Mouse (Mus musculus): Measurements from ENCODE around the gene B230217C12Rik. TPM values are rescaled to one million over a fixed set of nuclear protein-coding genes. Genes with fewer than 3 reads are reported as not detected.

The B230217C12Rik gene
- 38.2 and 40.7 TPM in 2 replicates for polyA plus RNA-seq (2015; fragmentation: Nextera tagmentation; extraction: Ambion mirVana)

DNA sequence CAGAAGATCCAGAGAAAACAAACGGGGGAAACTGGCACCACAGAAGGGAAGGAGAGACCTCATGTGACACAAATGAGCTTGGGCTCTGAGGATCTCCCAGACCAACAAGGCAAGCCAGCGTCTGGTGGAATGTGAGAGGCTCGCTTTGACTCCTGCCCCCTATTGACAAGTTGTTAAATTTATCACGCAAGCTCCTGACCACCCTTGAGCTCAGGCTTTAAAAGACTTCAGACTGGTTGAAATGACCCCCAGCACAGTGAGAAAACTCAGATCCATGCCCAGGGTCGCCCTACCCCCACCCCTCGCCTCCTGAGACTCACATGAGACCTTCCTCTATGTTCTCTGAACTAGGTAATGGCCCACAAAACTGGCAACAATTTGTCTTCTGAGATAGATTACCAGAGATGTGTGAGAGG, at the start of gene B230217C12Rik:
B230217C12Rik (plus strand) TSS at position 242 of the 416 bp plus-strand sequence.
- 0% methylated on average over 6 of the region's 6 CpGs for whole genome bisulfite sequencing

GRCm38 (mm10) chr11:97793165-97793564, 47.4 kb upstream of the B230217C12Rik start:
- Histone ChIP-seq H3K9me3 (ENCODE audit: control insufficient read depth, low read length) (no peaks in the 10 kb centered on the region), H3K36me3 (ENCODE audit: control insufficient read depth, insufficient read depth, low read length) (no peaks in the 10 kb centered on the region), H3K27me3 (replicated peaks; ENCODE audit: control insufficient read depth, insufficient read depth, low read length) (no peaks in the 10 kb centered on the region), H3K27ac (ENCODE audit: low read depth, low read length) (no peak overlapping the region), H3K4me2 (ENCODE audit: low read length) (no peak overlapping the region), H3K4me1 (ENCODE audit: control insufficient read depth, insufficient read depth, low read depth, low read length) (no peaks in the 10 kb centered on the region), H3K4me3 (ENCODE audit: low read length) (no peak overlapping the region), H3K9ac (ENCODE audit: low read depth, low read length) (no peak overlapping the region)
- 6% methylated on average over 2 of the region's 2 CpGs for WGBS
- ATAC-seq, result no peak

More for the DNA sequence above, at the start of gene B230217C12Rik:
- Histone ChIP-seq H3K9me3 (ENCODE audit: control insufficient read depth, low read length) (no peaks in the 10 kb centered on the region), H3K4me2 (ENCODE audit: low read length) (peak within 1 kb of the TSS; percentile 76), H3K36me3 (ENCODE audit: control insufficient read depth, insufficient read depth, low read length) (peaks cover 7% of the 10 kb centered on the region), H3K4me3 (ENCODE audit: low read length) (peak within 1 kb of the TSS; percentile 57), H3K27ac (ENCODE audit: low read depth, low read length) (peak within 1 kb of the TSS; percentile 93), H3K27me3 (replicated peaks; ENCODE audit: control insufficient read depth, insufficient read depth, low read length) (no peaks in the 10 kb centered on the region), H3K9ac (ENCODE audit: low read depth, low read length) (peak within 1 kb of the TSS; percentile 82), H3K4me1 (ENCODE audit: control insufficient read depth, insufficient read depth, low read depth, low read length) (peaks cover 11% of the 10 kb centered on the region)
- peak; percentile 56 for ATAC-seq

DNA sequence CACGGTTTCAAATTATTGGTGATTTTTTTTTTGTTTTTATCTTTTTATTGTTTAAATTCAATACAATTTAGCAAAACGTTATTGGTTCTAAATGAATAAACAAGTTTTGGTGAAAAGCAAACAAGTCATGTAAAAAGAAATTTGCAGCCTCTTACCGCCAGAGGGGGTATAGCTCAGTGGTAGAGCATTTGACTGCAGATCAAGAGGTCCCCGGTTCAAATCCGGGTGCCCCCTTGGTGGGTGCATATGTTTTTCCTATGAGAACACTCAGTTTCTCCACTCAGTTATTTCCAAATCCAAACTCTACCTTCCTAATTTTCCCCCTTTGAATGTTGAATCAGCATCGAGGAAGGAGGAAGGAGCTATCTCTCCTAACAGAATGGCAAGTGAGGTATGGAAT, 43.7 kb upstream of the B230217C12Rik start:
- Histone ChIP-seq H3K4me1 (ENCODE audit: control insufficient read depth, insufficient read depth, low read depth, low read length) (peaks cover 10% of the 10 kb centered on the region), H3K9ac (ENCODE audit: low read depth, low read length) (no peak overlapping the region), H3K4me2 (ENCODE audit: low read length) (peak overlapping the region; percentile 28), H3K36me3 (ENCODE audit: control insufficient read depth, insufficient read depth, low read length) (no peaks in the 10 kb centered on the region), H3K27ac (ENCODE audit: low read depth, low read length) (no peak overlapping the region), H3K27me3 (replicated peaks; ENCODE audit: control insufficient read depth, insufficient read depth, low read length) (no peaks in the 10 kb centered on the region), H3K4me3 (ENCODE audit: low read length) (no peak overlapping the region), H3K9me3 (ENCODE audit: control insufficient read depth, low read length) (no peaks in the 10 kb centered on the region)
- WGBS, result 5% methylated on average over 6 of the region's 6 CpGs
- ATAC-seq, result no peak

- H3K9ac ChIP-seq (ENCODE audit: low read depth, low read length), result no peak overlapping the region
- H3K36me3 ChIP-seq (ENCODE audit: control insufficient read depth, insufficient read depth, low read length), result no peaks in the 10 kb centered on the region
- peaks cover 16% of the 10 kb centered on the region for H3K4me1 ChIP-seq (ENCODE audit: control insufficient read depth, insufficient read depth, low read depth, low read length)
- H3K4me3 ChIP-seq (ENCODE audit: low read length), result no peak overlapping the region
- no peaks in the 10 kb centered on the region for H3K9me3 ChIP-seq (ENCODE audit: control insufficient read depth, low read length)
- no peak for ATAC-seq
- no peaks in the 10 kb centered on the region for H3K27me3 ChIP-seq (replicated peaks; ENCODE audit: control insufficient read depth, insufficient read depth, low read length)
- H3K4me2 ChIP-seq (ENCODE audit: low read length), result peak overlapping the region; percentile 81
- WGBS, result 63% methylated on average over 15 of the region's 15 CpGs
- peak overlapping the region; percentile 41; the same call in 1 of the 2 replicates for H3K27ac ChIP-seq (ENCODE audit: low read depth, low read length)
These were observed 43.1 kb upstream of the B230217C12Rik start for GRCm38 (mm10) chr11:97797369-97798082.

- peaks cover 20% of the 10 kb centered on the region for H3K4me1 ChIP-seq (ENCODE audit: control insufficient read depth, insufficient read depth, low read depth, low read length)
- no peak overlapping the region for H3K9ac ChIP-seq (ENCODE audit: low read depth, low read length)
- H3K4me3 ChIP-seq (ENCODE audit: low read length), result peak overlapping the region; percentile 61
- 34% methylated on average over 8 of the region's 8 CpGs for WGBS
- ATAC-seq, result no peak
- no peaks in the 10 kb centered on the region for H3K36me3 ChIP-seq (ENCODE audit: control insufficient read depth, insufficient read depth, low read length)
- peak overlapping the region; percentile 81 for H3K4me2 ChIP-seq (ENCODE audit: low read length)
- H3K27me3 ChIP-seq (replicated peaks; ENCODE audit: control insufficient read depth, insufficient read depth, low read length), result no peaks in the 10 kb centered on the region
- H3K27ac ChIP-seq (ENCODE audit: low read depth, low read length), result peak overlapping the region; percentile 41
- no peaks in the 10 kb centered on the region for H3K9me3 ChIP-seq (ENCODE audit: control insufficient read depth, low read length)
These were observed 42.5 kb upstream of the B230217C12Rik start for GRCm38 (mm10) chr11:97798083-97798435.

DNA sequence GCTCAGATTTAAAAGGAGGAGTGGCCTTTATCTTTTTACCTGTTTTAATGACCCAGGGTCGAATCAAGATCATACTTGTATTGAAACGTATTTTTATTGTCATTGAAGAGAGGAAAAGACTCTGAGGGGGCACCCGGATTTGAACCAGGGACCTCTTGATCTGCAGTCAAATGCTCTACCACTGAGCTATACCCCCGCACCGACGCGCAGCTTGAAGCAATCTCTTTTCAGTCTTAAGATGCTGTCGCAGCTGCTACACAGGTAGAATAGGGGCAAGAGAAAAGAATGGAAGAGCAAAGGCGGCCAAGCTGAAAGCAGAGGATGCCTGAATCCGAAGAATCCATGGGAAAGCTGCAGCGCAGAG, 41.8 kb upstream of the B230217C12Rik start, which contains the start of gene Lasp1:
Lasp1 (plus strand) TSS at position 219 of the 364 bp plus-strand sequence.
- H3K27ac ChIP-seq (ENCODE audit: low read depth, low read length), result peak within 1 kb of the TSS; percentile 96
- peak within 1 kb of the TSS; percentile 61 for H3K4me3 ChIP-seq (ENCODE audit: low read length)
- H3K4me1 ChIP-seq (ENCODE audit: control insufficient read depth, insufficient read depth, low read depth, low read length), result peaks cover 22% of the 10 kb centered on the region
- peak; percentile 77 for ATAC-seq
- peak within 1 kb of the TSS; percentile 81 for H3K4me2 ChIP-seq (ENCODE audit: low read length)
- under 1% methylated on average over 11 of the region's 11 CpGs for WGBS
- peak within 1 kb of the TSS; percentile 73 for H3K9ac ChIP-seq (ENCODE audit: low read depth, low read length)
- no peaks in the 10 kb centered on the region for H3K27me3 ChIP-seq (replicated peaks; ENCODE audit: control insufficient read depth, insufficient read depth, low read length)
- no peaks in the 10 kb centered on the region for H3K9me3 ChIP-seq (ENCODE audit: control insufficient read depth, low read length)
- H3K36me3 ChIP-seq (ENCODE audit: control insufficient read depth, insufficient read depth, low read length), result no peaks in the 10 kb centered on the region

GRCm38 (mm10) chr11:97799146-97799993, 41.2 kb upstream of the B230217C12Rik start:
- H3K36me3 ChIP-seq (ENCODE audit: control insufficient read depth, insufficient read depth, low read length), result no peaks in the 10 kb centered on the region
- peak; percentile 84 for ATAC-seq
- H3K9ac ChIP-seq (ENCODE audit: low read depth, low read length), result peak overlapping the region; percentile 73
- H3K27me3 ChIP-seq (replicated peaks; ENCODE audit: control insufficient read depth, insufficient read depth, low read length), result no peaks in the 10 kb centered on the region
- no peaks in the 10 kb centered on the region for H3K9me3 ChIP-seq (ENCODE audit: control insufficient read depth, low read length)
- H3K4me3 ChIP-seq (ENCODE audit: low read length), result peak overlapping the region; percentile 61
- peaks cover 28% of the 10 kb centered on the region for H3K4me1 ChIP-seq (ENCODE audit: control insufficient read depth, insufficient read depth, low read depth, low read length)
- H3K4me2 ChIP-seq (ENCODE audit: low read length), result peak overlapping the region; percentile 81
- H3K27ac ChIP-seq (ENCODE audit: low read depth, low read length), result peak overlapping the region; percentile 96
- WGBS, result 0% methylated on average over 66 of the region's 71 CpGs

GRCm38 (mm10) chr11:97799994-97800690, 40.4 kb upstream of the B230217C12Rik start:
- Histone ChIP-seq H3K4me1 (ENCODE audit: control insufficient read depth, insufficient read depth, low read depth, low read length) (peaks cover 36% of the 10 kb centered on the region), H3K4me3 (ENCODE audit: low read length) (peak overlapping the region; percentile 61), H3K4me2 (ENCODE audit: low read length) (peak overlapping the region; percentile 81), H3K27ac (ENCODE audit: low read depth, low read length) (peak overlapping the region; percentile 96), H3K27me3 (replicated peaks; ENCODE audit: control insufficient read depth, insufficient read depth, low read length) (no peaks in the 10 kb centered on the region), H3K36me3 (ENCODE audit: control insufficient read depth, insufficient read depth, low read length) (no peaks in the 10 kb centered on the region), H3K9me3 (ENCODE audit: control insufficient read depth, low read length) (no peaks in the 10 kb centered on the region), H3K9ac (ENCODE audit: low read depth, low read length) (peak overlapping the region; percentile 73)
- under 1% methylated on average over 17 of the region's 43 CpGs for WGBS
- peak; percentile 60 for ATAC-seq
